Mouse (Mus musculus) spleen, adult 2 months (tissue): Measurements from ENCODE around the gene Ngef.

ENCODE experiments used
- CTCF ChIP-seq: fragments of 200-500 bp; IDR thresholded peaks from 2 replicates; pipeline ENCODE4 v1.5.1; 2011; ENCODE audit warnings: mild to moderate bottlenecking, inconsistent platforms; ENCODE audit not compliant: insufficient read depth, insufficient read length, insufficient replicate concordance; ENCODE audit errors: extremely low read depth
- POLR2A ChIP-seq: fragments of 200-500 bp; IDR thresholded peaks from 2 replicates; pipeline ENCODE4 v1.6.1; 2011; ENCODE audit warnings: low read depth, low read length, inconsistent platforms

DNA sequence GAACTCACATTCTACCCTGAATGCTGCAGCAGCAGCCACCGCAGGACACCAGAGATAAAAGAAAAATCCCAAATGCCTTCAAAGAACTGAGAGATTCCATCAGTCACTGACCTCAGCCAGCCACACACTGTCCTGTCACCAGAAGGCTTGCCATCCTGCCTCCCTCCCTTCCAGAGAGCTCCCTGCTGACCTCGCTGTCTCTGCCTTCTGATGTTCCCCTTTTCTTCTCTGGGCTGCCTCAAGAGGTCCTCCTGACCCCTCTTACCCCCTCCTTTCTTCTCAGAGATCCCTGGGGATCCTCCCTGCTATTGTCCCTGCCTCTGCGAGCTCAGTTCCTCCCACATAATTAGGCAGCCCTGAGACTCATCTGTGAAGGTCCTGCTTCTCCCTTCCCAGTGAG is 7.2 kb upstream of the Ngef start:
- TF ChIP-seq POLR2A (no peak), CTCF (no peak)
